Mouse (Mus musculus) midbrain, embryonic 16.5 days (tissue): ENCODE results near the gene Gpr152. TPM values are rescaled to one million over a fixed set of nuclear protein-coding genes. Genes with fewer than 3 reads are reported as not detected.

ENCODE experiments used
- ATAC-seq: fragments of 200-750 bp; cut with Nextera tagmentation; 2 replicates; pipeline ENCODE4 v1.8.0; 2017; ENCODE audit warnings: moderate TSS enrichment
- H3K27ac ChIP-seq: fragments of 300-500 bp; sonication (generic); 2 replicates; pipeline ENCODE4 v1.5.1; 2014; ENCODE audit warnings: mild to moderate bottlenecking, low read length, mixed read lengths
- H3K27me3 ChIP-seq: fragments of 300-500 bp; sonication (generic); 2 replicates; pipeline ENCODE4 v1.6.1; 2014; ENCODE audit warnings: low read depth, low read length, mixed read lengths; ENCODE audit not compliant: control insufficient read depth, insufficient read depth
- H3K36me3 ChIP-seq: fragments of 300-500 bp; sonication (generic); 2 replicates; pipeline ENCODE4 v1.6.1; 2014; ENCODE audit warnings: mild to moderate bottlenecking, low read length, moderate library complexity, mixed read lengths; ENCODE audit not compliant: control insufficient read depth, insufficient read depth
- H3K4me1 ChIP-seq: fragments of 300-500 bp; sonication (generic); 2 replicates; pipeline ENCODE4 v1.6.1; 2014; ENCODE audit warnings: mild to moderate bottlenecking, low read length, mixed read lengths; ENCODE audit not compliant: control insufficient read depth, insufficient read depth
- H3K4me2 ChIP-seq: fragments of 300-500 bp; sonication (generic); 2 replicates; pipeline ENCODE4 v1.6.1; 2014; ENCODE audit warnings: mild to moderate bottlenecking, low read length, mixed read lengths
- H3K4me3 ChIP-seq: fragments of 300-500 bp; sonication (generic); 2 replicates; pipeline ENCODE4 v1.5.1; 2014; ENCODE audit warnings: low read depth, mild to moderate bottlenecking, low read length, moderate library complexity, mixed read lengths
- H3K9ac ChIP-seq: fragments of 300-500 bp; sonication (generic); 2 replicates; pipeline ENCODE4 v1.6.1; 2014; ENCODE audit warnings: low read depth, low read length, mixed read lengths
- H3K9me3 ChIP-seq: fragments of 300-500 bp; sonication (generic); replicated peaks from 2 replicates; pipeline ENCODE4 v1.6.1; 2014; ENCODE audit warnings: mild to moderate bottlenecking, low read length, mixed read lengths; ENCODE audit not compliant: control insufficient read depth, poor library complexity, severe bottlenecking
- WGBS: fragments of 180-500 bp; shearing (Covaris S2); extraction: QIAGEN DNeasy Blood & Tissue Kit; methylation state at CpG from one replicate; pipeline ENCODE4 v1.1.7; 2014; 5-methylcytosine and 5-hydroxymethylcytosine counted together
- polyA plus RNA-seq: library from polyadenylated mRNA; unstranded; fragments of >200 nt; fragmentation: Nextera tagmentation; extraction: Ambion mirVana; gene quantifications from 2 replicates; pipeline ENCODE4 v1.2.1, GENCODE M21; 2015

The Gpr152 gene
- 0.09 TPM in 1 of 2 replicates, not detected in the other for polyA plus RNA-seq

DNA sequence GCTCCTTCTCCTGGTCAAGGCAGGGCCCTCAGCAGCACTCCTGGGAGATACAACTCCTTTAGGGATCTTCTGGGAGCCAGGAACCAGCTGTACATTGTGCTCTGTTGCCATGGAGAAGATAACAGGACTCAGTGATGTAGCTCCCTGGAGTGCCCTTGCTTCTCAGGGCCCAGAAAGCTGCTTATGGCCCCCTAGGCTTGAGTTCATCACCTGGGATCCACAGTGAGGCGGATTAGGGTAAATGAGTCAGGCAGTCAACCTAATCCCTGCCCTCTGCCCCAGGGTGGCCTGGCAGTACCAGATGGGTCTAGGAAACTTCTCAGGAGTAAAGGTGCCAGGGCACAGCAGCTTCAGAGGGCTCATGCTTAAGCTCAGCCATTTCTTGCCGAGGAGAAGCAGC is at the start of gene Gpr152:
TSS of gene Gpr152 (plus strand) at position 342 of the 400 bp plus-strand sequence.
- no peak for ATAC-seq
- H3K4me3 ChIP-seq: no peak within 1 kb of the TSS
- H3K27ac ChIP-seq: no peak within 1 kb of the TSS
- H3K9ac ChIP-seq: no peak within 1 kb of the TSS
- no peak within 1 kb of the TSS for H3K4me2 ChIP-seq
- no peaks in the 10 kb centered on the region for H3K9me3 ChIP-seq
- no peaks in the 10 kb centered on the region for H3K27me3 ChIP-seq
- H3K36me3 ChIP-seq: no peaks in the 10 kb centered on the region
- WGBS: 57% methylated on average over 2 of the region's 2 CpGs
- no peaks in the 10 kb centered on the region; the same call in 1 of the 2 replicates for H3K4me1 ChIP-seq

DNA sequence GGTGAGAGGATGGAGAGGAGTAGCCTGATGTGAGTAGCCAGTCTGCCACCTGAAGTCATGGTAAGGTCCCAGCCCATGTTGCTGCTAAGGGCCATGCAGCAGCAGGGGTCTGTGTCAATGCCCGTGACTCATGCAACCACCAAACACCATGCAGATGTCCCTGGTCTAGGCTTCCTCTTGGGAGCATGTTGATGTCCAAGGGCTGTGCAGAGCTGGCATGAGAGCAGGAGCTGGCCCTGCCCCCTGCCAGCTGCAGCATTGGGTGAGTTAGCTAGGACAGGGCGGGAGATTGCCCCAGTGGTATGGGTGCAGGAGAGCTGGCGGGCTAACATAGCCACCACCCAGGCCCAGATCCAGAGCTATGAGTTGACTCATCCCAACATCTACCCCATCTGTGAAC is 49.1 kb upstream of the Gpr152 start:
- Histone ChIP-seq H3K36me3 (no peaks in the 10 kb centered on the region), H3K4me1 (no peaks in the 10 kb centered on the region), H3K4me2 (no peak overlapping the region), H3K27me3 (no peaks in the 10 kb centered on the region), H3K9me3 (no peaks in the 10 kb centered on the region), H3K9ac (no peak overlapping the region), H3K4me3 (no peak overlapping the region), H3K27ac (no peak overlapping the region)
- ATAC-seq: no peak
- WGBS: 86% methylated on average over 3 of the region's 3 CpGs

DNA sequence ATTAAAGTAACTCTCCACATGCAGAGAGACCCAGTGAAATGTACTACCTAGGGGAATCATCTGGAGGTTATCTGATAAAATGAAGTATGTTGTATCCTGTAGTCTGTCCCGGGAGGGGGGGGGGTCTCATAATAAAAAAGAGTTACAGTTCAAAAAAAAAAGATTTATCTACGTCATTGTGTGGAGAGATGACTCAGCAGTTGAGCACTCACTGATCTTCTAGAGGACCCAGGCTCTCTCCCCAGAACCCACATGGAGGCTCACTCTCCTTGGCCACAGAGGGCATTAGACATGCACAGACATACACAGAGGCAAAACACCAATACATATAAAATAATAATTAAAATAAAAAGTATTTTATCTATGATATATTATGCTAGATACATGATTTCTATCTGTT is 48.2 kb upstream of the Gpr152 start:
- 73% methylated on average over 2 of the region's 2 CpGs for WGBS
- H3K27me3 ChIP-seq: no peaks in the 10 kb centered on the region
- peaks cover 7% of the 10 kb centered on the region; the same call in 1 of the 2 replicates for H3K4me1 ChIP-seq

DNA sequence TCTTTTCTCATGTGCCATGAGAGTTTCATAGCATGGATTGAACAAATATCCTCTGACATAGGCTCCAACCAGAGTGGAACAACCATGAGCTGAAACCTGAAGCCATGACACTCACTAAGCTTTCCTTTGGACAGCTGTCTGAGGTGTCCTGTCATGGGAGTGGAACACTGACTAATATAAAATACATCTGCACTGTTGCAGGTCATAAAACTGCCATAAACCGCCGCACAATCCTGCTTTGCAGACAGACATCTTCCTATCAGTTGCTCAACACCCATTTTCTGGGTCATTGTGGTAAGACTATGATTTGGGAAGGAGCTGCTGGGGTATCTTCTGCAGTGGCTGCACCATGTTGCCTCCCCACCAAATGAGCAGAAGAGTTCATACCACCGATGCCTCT is 46.8 kb upstream of the Gpr152 start:
- Histone ChIP-seq H3K27ac (no peak overlapping the region), H3K4me2 (no peak overlapping the region), H3K9me3 (no peaks in the 10 kb centered on the region), H3K36me3 (no peaks in the 10 kb centered on the region), H3K4me1 (peaks cover 10% of the 10 kb centered on the region), H3K27me3 (no peaks in the 10 kb centered on the region), H3K4me3 (no peak overlapping the region), H3K9ac (no peak overlapping the region)
- no peak for ATAC-seq
- 94% methylated on average over 3 of the region's 3 CpGs for WGBS

More for the DNA sequence above, 48.2 kb upstream of the Gpr152 start:
- Histone ChIP-seq H3K4me2 (no peak overlapping the region), H3K4me3 (no peak overlapping the region), H3K36me3 (no peaks in the 10 kb centered on the region), H3K9me3 (no peaks in the 10 kb centered on the region), H3K27ac (no peak overlapping the region), H3K9ac (no peak overlapping the region)
- no peak for ATAC-seq

DNA sequence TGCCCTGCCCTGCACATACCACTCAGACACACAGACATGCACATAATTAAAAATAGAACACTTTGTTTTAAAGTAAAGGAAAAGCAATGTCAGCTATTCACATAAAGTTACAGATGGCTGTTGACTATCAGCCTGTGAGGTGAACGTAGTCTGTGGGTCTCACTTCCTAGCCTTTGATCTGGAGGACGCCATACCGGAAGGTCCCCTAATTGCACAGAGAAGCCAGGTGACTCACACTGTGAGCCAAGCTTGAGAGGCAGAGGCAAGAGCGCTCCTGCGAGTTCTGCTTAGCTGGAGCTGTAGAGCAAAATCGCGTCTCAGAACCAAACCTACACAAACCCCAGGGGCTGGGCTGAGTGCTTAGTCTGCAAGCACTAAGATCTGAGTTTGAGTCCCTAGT is 45.8 kb upstream of the Gpr152 start:
- 82% methylated on average over 7 of the region's 7 CpGs for WGBS
- peaks cover 20% of the 10 kb centered on the region for H3K4me1 ChIP-seq
- H3K4me2 ChIP-seq: no peak overlapping the region
- no peaks in the 10 kb centered on the region for H3K9me3 ChIP-seq
- no peaks in the 10 kb centered on the region for H3K36me3 ChIP-seq
- ATAC-seq: no peak
- no peak overlapping the region for H3K4me3 ChIP-seq
- no peak overlapping the region for H3K9ac ChIP-seq
- no peaks in the 10 kb centered on the region for H3K27me3 ChIP-seq
- no peak overlapping the region for H3K27ac ChIP-seq

DNA sequence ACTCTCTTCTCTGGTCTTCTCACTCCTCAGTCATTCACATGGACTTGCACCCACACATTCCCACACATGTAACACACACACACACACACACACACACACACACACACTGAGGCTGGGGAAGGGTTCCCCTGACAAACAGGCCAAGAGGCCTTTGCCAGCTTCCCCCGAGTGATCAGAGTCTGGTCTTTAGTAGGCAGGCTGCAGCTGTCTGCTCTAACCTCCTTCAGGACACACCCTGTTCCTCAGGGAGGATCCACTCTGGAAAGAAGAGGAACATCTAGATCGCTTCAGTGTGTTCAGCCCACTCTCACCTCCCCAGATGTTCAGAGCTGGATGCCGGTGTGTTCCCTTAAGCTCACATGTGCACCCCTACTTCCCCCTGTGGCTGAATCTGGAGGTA is 45.2 kb upstream of the Gpr152 start:
- ATAC-seq: no peak

DNA sequence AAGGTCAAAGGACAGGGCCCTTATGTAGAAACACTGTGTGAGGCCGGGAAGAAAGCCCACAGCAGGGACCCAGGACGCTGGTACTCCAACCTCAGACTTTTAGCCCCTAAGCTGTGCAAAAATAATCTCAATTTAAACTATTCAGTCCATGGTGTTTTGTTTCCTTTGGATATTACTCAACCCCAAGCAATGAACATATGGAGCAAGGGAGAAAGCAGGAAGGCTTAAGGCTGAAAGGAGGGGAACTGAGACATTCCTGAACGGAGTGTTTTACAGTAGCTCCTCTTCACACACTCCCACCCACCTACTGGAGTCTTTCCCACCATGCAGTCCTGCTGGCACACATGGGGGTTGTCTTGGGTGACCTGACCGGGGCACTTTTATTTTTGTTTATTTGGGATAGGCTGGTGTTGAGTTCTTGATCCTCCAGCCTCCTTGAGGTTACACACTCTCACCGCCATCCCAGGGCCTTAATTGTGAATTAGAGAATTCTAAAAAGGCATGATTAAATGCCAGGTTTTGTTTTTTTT is 44.7 kb upstream of the Gpr152 start:
- peaks cover 29% of the 10 kb centered on the region for H3K4me1 ChIP-seq
- whole genome bisulfite sequencing: 80% methylated on average over 5 of the region's 5 CpGs
- no peak overlapping the region for H3K9ac ChIP-seq
- H3K4me2 ChIP-seq: no peak overlapping the region
- no peak for ATAC-seq
- H3K9me3 ChIP-seq: no peaks in the 10 kb centered on the region
- H3K36me3 ChIP-seq: no peaks in the 10 kb centered on the region
- H3K27me3 ChIP-seq: no peaks in the 10 kb centered on the region
- H3K27ac ChIP-seq: no peak overlapping the region
- no peak overlapping the region for H3K4me3 ChIP-seq

More for the DNA sequence above, 45.2 kb upstream of the Gpr152 start:
- H3K4me3 ChIP-seq: no peak overlapping the region
- H3K4me1 ChIP-seq: peaks cover 25% of the 10 kb centered on the region
- no peaks in the 10 kb centered on the region for H3K9me3 ChIP-seq
- H3K27me3 ChIP-seq: no peaks in the 10 kb centered on the region
- H3K36me3 ChIP-seq: no peaks in the 10 kb centered on the region
- 88% methylated on average over 3 of the region's 3 CpGs for WGBS
- no peak overlapping the region for H3K4me2 ChIP-seq
- H3K9ac ChIP-seq: no peak overlapping the region
- no peak overlapping the region for H3K27ac ChIP-seq

DNA sequence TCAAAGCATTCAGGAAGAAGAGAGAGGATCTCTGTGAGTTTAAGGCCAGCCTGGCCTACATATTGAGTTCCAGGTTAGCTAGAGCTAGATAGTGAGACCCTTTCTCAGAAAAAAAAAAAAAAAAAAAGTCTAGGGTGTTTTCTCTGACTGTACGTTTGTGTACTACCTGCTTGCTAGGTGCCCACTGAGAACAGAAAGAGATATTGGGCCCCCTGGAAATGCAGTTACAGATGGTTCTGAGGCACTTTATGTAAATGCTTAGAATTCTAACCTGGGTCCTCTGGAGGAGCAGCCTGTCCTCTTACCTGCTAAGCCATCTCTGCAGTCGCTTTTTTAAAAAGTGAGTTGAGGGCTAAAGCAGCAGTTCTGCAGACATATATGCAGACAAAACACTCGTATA is 43.8 kb upstream of the Gpr152 start:
- WGBS: 70% methylated on average over 3 of the region's 3 CpGs
- peaks cover 36% of the 10 kb centered on the region for H3K4me1 ChIP-seq
- no peak for ATAC-seq
- no peaks in the 10 kb centered on the region for H3K36me3 ChIP-seq
- H3K4me3 ChIP-seq: no peak overlapping the region
- no peak overlapping the region for H3K9ac ChIP-seq
- peak overlapping the region; percentile 90 for H3K4me2 ChIP-seq
- no peaks in the 10 kb centered on the region for H3K9me3 ChIP-seq
- H3K27ac ChIP-seq: no peak overlapping the region
- H3K27me3 ChIP-seq: no peaks in the 10 kb centered on the region

DNA sequence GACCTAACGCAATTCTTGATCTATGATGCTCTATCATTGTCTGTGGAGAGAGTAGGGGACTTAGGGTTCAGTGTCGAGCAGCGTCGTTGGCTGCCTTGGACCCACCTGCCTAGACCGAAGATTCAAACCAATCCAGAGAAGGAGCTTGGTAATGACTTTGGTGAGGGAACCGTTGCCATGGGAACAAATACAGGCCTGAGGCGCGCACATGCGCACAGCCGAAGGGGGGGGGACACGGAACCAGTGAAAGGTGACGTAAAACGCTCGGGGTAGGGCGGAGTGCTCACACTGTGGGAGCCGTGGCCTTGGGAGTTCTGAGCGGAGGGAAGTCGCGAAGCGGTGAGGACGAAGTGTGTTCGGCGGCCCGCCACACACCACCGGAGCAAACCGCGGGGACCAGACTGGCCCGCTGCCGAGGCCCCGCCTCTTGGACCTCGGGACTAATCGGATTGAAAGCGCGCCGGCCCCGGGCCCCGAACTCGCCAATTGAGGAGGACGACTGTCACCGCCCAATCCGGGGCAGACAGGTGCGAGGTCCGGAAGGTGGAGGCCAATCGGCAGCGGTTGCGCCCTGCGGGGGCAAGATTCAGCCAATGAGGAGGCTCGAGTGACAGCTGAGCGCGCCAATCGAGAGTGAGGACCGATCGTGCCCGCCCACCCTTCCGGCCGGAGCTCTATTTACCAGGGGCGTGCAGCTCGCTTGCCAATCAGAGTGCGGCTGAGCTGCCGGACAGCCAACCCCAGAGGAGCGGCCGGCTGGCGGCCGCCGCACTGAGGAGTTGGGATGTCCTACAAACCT is 42.7 kb upstream of the Gpr152 start, which contains the start of gene Cdk2ap2:
TSS of gene Cdk2ap2 (plus strand) at position 541 of the 799 bp plus-strand sequence.
- ATAC-seq: peak; percentile 95
- H3K4me1 ChIP-seq: peaks cover 41% of the 10 kb centered on the region
- WGBS: under 1% methylated on average over 65 of the region's 65 CpGs
- peak within 1 kb of the TSS; percentile 70 for H3K4me3 ChIP-seq
- no peaks in the 10 kb centered on the region for H3K36me3 ChIP-seq
- H3K9ac ChIP-seq: peak within 1 kb of the TSS; percentile 75
- H3K9me3 ChIP-seq: no peaks in the 10 kb centered on the region
- H3K4me2 ChIP-seq: peak within 1 kb of the TSS; percentile 90
- no peaks in the 10 kb centered on the region for H3K27me3 ChIP-seq
- H3K27ac ChIP-seq: peak within 1 kb of the TSS; percentile 94
